Mouse (Mus musculus) kidney, adult 2 months (tissue): Measurements from ENCODE around the gene Axin1. TPM values are rescaled to one million over a fixed set of nuclear protein-coding genes. Genes with fewer than 3 reads are reported as not detected.
"Not testable (repeated sequence)": the region's sequence is repeated elsewhere in the genome, so short reads cannot be mapped to it uniquely, and the experiment has no call there.

ENCODE experiments used
- DNase-seq: peaks from one replicate; pipeline ENCODE4 v3.0.0; 2021
- H3K27ac ChIP-seq: fragments of 200-500 bp; 2 replicates; pipeline ENCODE4 v1.5.1; 2012; ENCODE audit warnings: low read depth, low read length, control low read depth, inconsistent platforms; ENCODE audit not compliant: insufficient read depth
- H3K27me3 ChIP-seq: fragments of 200-500 bp; replicated peaks from 2 replicates; pipeline ENCODE4 v1.6.1; 2012; ENCODE audit warnings: mild to moderate bottlenecking, moderate library complexity, low read length, inconsistent platforms; ENCODE audit not compliant: control insufficient read depth, insufficient read depth
- H3K36me3 ChIP-seq: fragments of 200-500 bp; 2 replicates; pipeline ENCODE4 v1.6.1; 2012; ENCODE audit warnings: mild to moderate bottlenecking, moderate library complexity, low read length, inconsistent platforms; ENCODE audit not compliant: control insufficient read depth, insufficient read depth
- H3K4me1 ChIP-seq: fragments of 200-500 bp; 2 replicates; pipeline ENCODE4 v1.6.1; 2011; ENCODE audit warnings: low read length; ENCODE audit not compliant: control insufficient read depth, insufficient read depth
- H3K4me3 ChIP-seq: fragments of 200-500 bp; 2 replicates; pipeline ENCODE4 v1.5.1; 2011; ENCODE audit warnings: mild to moderate bottlenecking, low read depth, low read length, control low read depth; ENCODE audit not compliant: insufficient read depth
- CTCF ChIP-seq: fragments of 200-500 bp; conservative IDR thresholded peaks from 2 replicates; pipeline ENCODE4 v1.5.1; 2011; ENCODE audit warnings: low read depth, mild to moderate bottlenecking, control low read depth, low read length, moderate library complexity, mixed read lengths; ENCODE audit not compliant: insufficient read depth, insufficient read length
- POLR2A ChIP-seq: fragments of 200-500 bp; IDR thresholded peaks from one replicate; pipeline ENCODE4 v1.6.1; 2011; ENCODE audit warnings: low read depth, low read length, control low read depth
- WGBS: fragments of 180-500 bp; shearing (Covaris S2); methylation state at CpG from one replicate; pipeline ENCODE4 v1.1.7; 2018; 5-methylcytosine and 5-hydroxymethylcytosine counted together
- polyA plus RNA-seq: library from polyadenylated mRNA; depleted of rRNA; stranded (reverse); fragments of >200 nt; gene quantifications from 2 replicates; pipeline ENCODE4 v1.2.3, GENCODE M21; 2012

Axin1 gene
- polyA plus RNA-seq, 1 experiment: 18.5 TPM

DNA sequence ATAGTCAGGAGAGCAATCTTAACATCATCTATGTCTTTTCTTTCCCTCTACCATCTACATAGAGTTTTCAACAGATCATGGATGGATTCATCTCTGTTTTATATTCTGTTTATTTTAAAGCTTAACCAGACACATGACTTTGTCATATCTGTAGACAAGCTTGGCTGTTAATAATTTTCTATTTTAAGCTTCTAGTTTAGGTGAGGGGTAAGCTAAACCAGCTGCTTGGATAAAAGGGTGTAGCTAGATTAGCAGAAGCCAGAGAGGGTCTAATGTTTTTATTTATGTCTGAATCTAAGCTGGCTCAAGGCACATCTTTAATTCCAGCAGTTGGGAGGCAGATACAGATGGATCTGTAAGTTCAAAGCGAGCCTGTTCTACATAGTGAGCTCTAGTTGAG lies 24.2 kb downstream of the Axin1 start:
- Histone ChIP-seq H3K36me3 (no peaks in the 10 kb centered on the region), H3K27me3 (no peaks in the 10 kb centered on the region), H3K4me1 (0 out of 2 replicates have a peak, but pooled peaks cover 6% of the 10 kb centered on the region), H3K27ac (no peak overlapping the region), H3K4me3 (no peak overlapping the region)
- no peak for DNase-seq
- no peak for TF ChIP-seq CTCF
- no peak for TF ChIP-seq POLR2A
- 85% methylated on average over 1 of the region's 1 CpGs for WGBS

DNA sequence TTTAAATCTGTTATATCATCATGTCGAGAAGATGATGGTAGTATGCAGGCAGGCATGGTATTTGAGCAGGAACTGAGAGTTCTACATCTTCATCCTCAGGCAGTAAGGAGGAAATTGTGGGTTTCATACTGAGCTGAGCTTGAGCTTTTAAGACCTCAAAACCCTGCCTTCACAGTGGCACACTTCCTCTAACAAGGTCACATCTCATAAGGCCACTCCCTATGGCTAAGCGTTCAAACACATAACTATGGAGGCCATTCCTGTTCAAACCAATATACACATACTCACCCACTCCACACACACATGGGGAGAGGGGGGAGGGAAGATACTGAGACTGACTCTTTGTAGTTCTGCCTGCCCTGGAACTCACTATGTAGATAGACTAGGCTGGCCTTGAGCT lies 29.6 kb downstream of the Axin1 start:
- Histone ChIP-seq H3K27me3 (no peaks in the 10 kb centered on the region), H3K36me3 (no peaks in the 10 kb centered on the region), H3K27ac (no peak overlapping the region), H3K4me3 (no peak overlapping the region), H3K4me1 (peaks cover 3% of the 10 kb centered on the region; the same call in 1 of the 2 replicates)
- 87% methylated on average over 2 of the region's 2 CpGs for WGBS
- TF ChIP-seq CTCF (no peak), POLR2A (no peak)
- DNase-seq: peak; percentile 13

DNA sequence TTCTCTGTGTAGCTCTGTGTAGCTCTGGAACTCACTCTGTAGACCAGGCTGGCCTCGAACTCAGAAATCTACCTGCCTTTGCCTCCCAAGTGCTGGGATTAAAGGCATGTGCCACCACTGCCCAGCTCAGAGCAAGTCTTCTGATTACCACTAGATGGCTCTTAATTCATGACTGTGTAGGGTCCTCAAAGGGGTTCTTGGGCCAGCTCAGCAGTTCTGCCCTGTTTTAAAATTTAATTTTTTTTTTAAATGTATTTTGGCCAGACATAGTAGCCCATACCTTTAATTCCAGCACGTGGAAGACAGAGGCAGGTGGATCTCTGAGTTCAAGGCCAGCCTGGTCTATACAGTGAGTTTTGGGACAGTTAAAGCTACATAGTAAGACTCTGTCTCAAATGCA lies 36.8 kb downstream of the Axin1 start:
- H3K4me1 ChIP-seq: not testable (repeated sequence)

DNA sequence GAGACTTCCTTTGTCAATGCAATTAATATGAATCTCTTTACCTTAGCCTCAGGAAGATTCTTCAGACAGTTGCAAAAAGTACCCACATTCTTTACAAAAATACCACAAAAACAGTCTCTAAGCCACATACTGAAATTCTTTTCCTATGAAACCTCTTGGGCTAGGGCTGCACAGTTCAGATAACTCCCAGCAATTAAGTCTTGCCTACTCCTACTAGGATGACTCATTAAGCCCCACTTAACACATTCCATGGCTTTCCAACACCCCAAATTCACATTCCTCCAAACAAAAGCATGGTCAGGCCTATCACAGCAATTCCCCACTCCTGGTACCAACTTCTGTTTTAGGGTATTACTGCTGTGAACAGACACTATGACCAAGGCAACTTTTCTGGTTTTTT lies 40.1 kb downstream of the Axin1 start:
- DNase-seq: no peak
- Histone ChIP-seq H3K36me3 (no peaks in the 10 kb centered on the region; the same call in 1 of the 2 replicates), H3K4me3 (no peak overlapping the region), H3K27ac (no peak overlapping the region), H3K4me1 (no peaks in the 10 kb centered on the region), H3K27me3 (no peaks in the 10 kb centered on the region)
- TF ChIP-seq CTCF (no peak), POLR2A (no peak)

More for the DNA sequence above, 36.8 kb downstream of the Axin1 start:
- H3K4me3 ChIP-seq, H3K27ac ChIP-seq, H3K27me3 ChIP-seq, H3K36me3 ChIP-seq, DNase-seq: not testable (repeated sequence)
- 83% methylated on average over 2 of the region's 2 CpGs for WGBS

DNA sequence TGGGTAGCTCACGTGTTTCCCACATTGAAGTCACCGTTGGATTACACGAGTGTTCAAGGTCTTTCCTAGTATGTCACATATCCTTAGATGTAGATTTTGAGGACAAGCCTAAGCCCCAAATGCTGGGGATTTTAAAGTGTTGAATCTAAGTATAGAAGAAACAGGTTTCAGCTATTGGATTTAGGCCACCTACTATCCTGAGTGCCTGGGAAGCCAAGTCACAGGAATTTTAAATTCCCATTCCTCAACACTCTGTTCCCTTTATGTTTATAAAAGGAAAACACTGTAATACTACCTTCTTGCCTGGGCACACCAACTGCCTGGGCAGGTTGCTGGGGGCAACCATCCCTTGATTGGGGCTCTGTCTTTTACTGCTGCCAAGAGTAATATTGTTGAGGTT lies 42.7 kb downstream of the Axin1 start:
- no peaks in the 10 kb centered on the region for H3K27me3 ChIP-seq
- DNase-seq: no peak
- no peak overlapping the region for H3K4me3 ChIP-seq
- H3K36me3 ChIP-seq: peaks cover 2% of the 10 kb centered on the region
- no peak overlapping the region for H3K27ac ChIP-seq
- 92% methylated on average over 3 of the region's 3 CpGs for WGBS
- H3K4me1 ChIP-seq: no peaks in the 10 kb centered on the region
- TF ChIP-seq POLR2A (no peak), CTCF (no peak)

DNA sequence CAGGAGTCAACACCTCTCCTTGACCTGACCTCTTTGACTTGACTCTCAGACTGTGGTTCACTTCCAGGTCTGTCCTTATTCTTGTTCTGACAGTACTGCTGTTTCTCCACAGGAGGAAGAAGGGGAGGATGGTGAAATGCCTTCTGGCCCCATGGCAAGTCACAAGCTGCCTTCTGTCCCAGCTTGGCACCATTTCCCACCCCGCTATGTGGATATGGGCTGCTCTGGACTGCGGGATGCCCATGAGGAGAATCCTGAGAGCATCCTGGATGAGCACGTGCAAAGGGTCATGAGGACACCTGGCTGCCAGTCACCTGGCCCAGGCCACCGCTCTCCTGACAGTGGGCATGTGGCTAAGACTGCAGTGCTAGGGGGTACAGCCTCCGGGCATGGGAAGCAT lies 49.1 kb downstream of the Axin1 start:
- Histone ChIP-seq H3K4me3 (no peak overlapping the region), H3K4me1 (peaks cover 3% of the 10 kb centered on the region; the same call in 1 of the 2 replicates), H3K36me3 (peaks cover 2% of the 10 kb centered on the region), H3K27me3 (no peaks in the 10 kb centered on the region), H3K27ac (no peak overlapping the region)
- DNase-seq: no peak
- 89% methylated on average over 5 of the region's 5 CpGs for WGBS
- TF ChIP-seq CTCF (no peak), POLR2A (no peak)

DNA sequence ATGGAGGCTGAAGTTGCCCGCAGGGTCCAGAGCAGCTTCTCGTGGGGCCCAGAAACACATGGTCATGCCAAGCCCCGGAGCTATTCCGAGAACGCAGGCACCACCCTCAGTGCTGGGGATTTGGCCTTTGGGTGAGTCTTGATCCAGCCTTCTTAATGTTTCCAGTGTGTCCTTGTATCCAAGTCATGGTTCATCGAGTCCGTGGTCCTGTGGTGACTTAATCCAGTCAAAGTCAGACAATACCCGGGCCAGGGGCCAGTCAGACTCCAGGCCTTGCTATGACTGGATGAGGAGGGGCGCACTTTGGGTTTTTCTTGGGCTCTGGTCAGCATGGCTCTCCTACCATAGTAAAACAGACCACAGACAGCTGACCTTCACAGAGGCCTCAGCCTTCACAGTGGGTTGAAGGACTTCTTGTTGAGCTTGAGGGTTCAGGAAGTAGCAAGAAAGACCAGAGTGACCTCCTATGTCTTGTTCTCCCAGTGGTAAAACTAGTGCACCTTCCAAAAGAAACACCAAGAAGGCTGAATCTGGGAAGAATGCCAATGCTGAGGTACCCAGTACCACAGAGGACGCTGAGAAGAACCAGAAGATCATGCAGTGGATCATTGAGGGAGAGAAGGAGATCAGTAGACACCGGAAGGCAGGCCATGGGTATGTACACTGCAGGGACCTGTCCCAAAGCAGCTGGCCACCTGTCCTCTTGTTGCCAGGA lies 49.8 kb downstream of the Axin1 start:
- Histone ChIP-seq H3K27ac (no peak overlapping the region), H3K36me3 (peaks cover 2% of the 10 kb centered on the region), H3K4me1 (peaks cover 7% of the 10 kb centered on the region; the same call in 1 of the 2 replicates), H3K27me3 (no peaks in the 10 kb centered on the region), H3K4me3 (no peak overlapping the region)
- WGBS: 65% methylated on average over 11 of the region's 11 CpGs
- DNase-seq: peak; percentile 63
- TF ChIP-seq CTCF (no peak), POLR2A (no peak)

DNA sequence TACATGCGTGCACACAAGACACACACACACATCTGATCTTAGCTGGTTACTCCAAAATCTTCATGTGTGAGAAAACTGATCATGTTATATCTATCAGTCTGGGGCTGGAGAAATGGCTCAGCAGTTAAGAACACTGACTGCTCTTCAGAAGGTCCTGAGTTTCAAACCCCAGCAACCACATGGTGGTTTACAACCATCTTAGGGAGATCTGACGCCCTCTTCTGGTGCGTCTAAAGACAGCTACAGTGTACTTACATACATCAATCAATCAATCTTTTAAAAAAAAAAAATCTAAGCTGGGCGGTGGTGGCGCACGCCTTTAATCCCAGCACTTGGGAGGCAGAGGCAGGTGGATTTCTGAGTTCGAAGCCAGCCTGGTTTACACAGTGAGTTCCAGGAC lies 53.0 kb downstream of the Axin1 start:
- not testable (repeated sequence) for H3K27me3 ChIP-seq, H3K36me3 ChIP-seq, H3K27ac ChIP-seq, H3K4me1 ChIP-seq, H3K4me3 ChIP-seq, DNase-seq
- WGBS: 92% methylated on average over 7 of the region's 7 CpGs
